In the genomic region with DNA sequence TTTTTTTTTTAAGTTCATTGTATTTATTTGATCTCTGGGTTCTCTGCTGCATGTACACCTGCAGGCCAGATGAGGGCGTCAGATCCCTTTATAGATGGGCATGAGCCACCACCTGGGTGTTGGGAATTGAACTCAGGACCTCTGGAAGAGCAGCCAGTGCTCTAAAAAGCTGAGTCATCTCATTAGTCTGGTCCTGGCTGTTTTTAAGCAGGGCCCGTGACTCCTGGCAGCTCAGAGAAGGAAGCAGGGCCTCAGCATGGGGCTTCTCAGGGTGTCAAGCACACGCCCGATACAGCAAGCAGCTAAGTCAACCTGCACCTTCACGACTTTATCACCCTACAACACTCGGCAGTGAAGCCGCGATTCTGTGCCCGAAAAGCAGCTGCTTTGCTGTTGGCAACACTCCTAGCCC, we compare ENCODE assay signal across 14 mouse cellular contexts. TPM values are rescaled to one million over a fixed set of nuclear protein-coding genes. Genes with fewer than 3 reads are reported as not detected.
DNase-seq lines count a peak whose midpoint lies in the region; ATAC-seq and TF ChIP-seq lines count a peak whose summit lies in the region.
"Had no signal": no experiment of that assay in that cellular context is flagged by ENCODE, and none has a peak within 500 bp of the region (broad histone marks: within the 10 kb centered on the region; RNA-seq: fewer than 3 reads in every experiment).

No protein-coding gene starts in this region.

- peaks cover 26% of the 10 kb centered on the region for H3K79me2 ChIP-seq in CH12.LX (replicated peaks; ENCODE audit: control insufficient read depth, extremely low read depth, insufficient read depth, poor library complexity, severe bottlenecking)

- TF ChIP-seq EP300 in CH12.LX (IDR thresholded peaks at IDR 0.05; ENCODE audit: low read length), result no peak

- DNase-seq in CH12.LX (ENCODE audit: extremely low read depth) (no peak), ES-E14 (ENCODE audit: low read depth, low spot score) (no peak)
- DNase-seq in neural tube, embryonic 10.5 days (ENCODE audit: extremely low spot score, low spot score), result no peak
- DNase-seq in adrenal gland, postnatal 36 days, result no peak
- DNase-seq in ovary, adult 18-20 months (ENCODE audit: low spot score), result no peak
- DNase-seq: cerebellum, adult 11 months; heart, adult 11 months; heart, postnatal 10 days; lung, postnatal 14 days; thymus, postnatal 4 days had no signal

- no peak overlapping the region for H3K27ac ChIP-seq in CH12.LX (ENCODE audit: insufficient read depth, low read depth)
- no peak overlapping the region for H3K27ac ChIP-seq in ES-E14 (ENCODE audit: insufficient read depth, low read depth, low read length, poor library complexity, severe bottlenecking)
- peak overlapping the region; percentile 92 for H3K27ac ChIP-seq in liver, embryonic 16.5 days (ENCODE audit: low read length)
- H3K27ac ChIP-seq: hindbrain, postnatal 0 days; kidney, embryonic 15.5 days had no signal

- dilution Hi-C loops in CH12.LX (cut with MboI; ENCODE audit: extremely low pct_ligation_motif_present, extremely low pct_unique_long_range_greater_than_20kb, low sequenced_read_pairs), result no loop called here

- TF ChIP-seq POLR2A in CH12.LX (IDR thresholded peaks at IDR 0.05; ENCODE audit: low read depth, low read length), result no peak

- H3K9ac ChIP-seq in CH12.LX (ENCODE audit: insufficient read depth, low read depth), result no peak overlapping the region
- no peak overlapping the region for H3K9ac ChIP-seq in ES-E14 (ENCODE audit: insufficient read depth, low read depth, low read length, poor library complexity, severe bottlenecking)
- H3K9ac ChIP-seq in liver, embryonic 16.5 days (ENCODE audit: low read depth, low read length), result no peak overlapping the region; the same call in 1 of the 2 replicates
- H3K9ac ChIP-seq: kidney, embryonic 15.5 days had no signal

- peaks cover 83 to 91% of the 10 kb centered on the region in 2 experiments for H3K36me3 ChIP-seq in CH12.LX (replicated peaks in 1 of 2; ENCODE audit: control insufficient read depth in 1 of 2, insufficient read depth in 1 of 2, low read length in 1 of 2)
- H3K36me3 ChIP-seq in ES-E14 (ENCODE audit: control insufficient read depth, insufficient read depth, low read length, poor library complexity, severe bottlenecking), result peaks cover 85% of the 10 kb centered on the region
- H3K36me3 ChIP-seq in liver, embryonic 16.5 days (ENCODE audit: control insufficient read depth, insufficient read depth), result peaks cover 85% of the 10 kb centered on the region

- H3K4me1 ChIP-seq in CH12.LX (ENCODE audit: control insufficient read depth in 1 of 2, insufficient read depth in 2 of 2) (peaks cover 0 to 16% of the 10 kb centered on the region in 2 experiments; a peak in 2 of 4 replicates), ES-E14 (ENCODE audit: control insufficient read depth in 2 of 2, insufficient read depth in 2 of 2, low read length in 2 of 2, poor library complexity in 1 of 2) (peaks cover 2 to 3% of the 10 kb centered on the region in 2 experiments; a peak in 2 of 4 replicates)
- peaks cover 44% of the 10 kb centered on the region for H3K4me1 ChIP-seq in liver, embryonic 16.5 days (ENCODE audit: control insufficient read depth, low read depth, low read length)

- H3K4me2 ChIP-seq in CH12.LX (ENCODE audit: insufficient read depth, low read depth, poor library complexity, severe bottlenecking), result no peak overlapping the region
- peak overlapping the region; percentile 32 for H3K4me2 ChIP-seq in liver, embryonic 16.5 days (ENCODE audit: low read depth, low read length)
- H3K4me2 ChIP-seq: kidney, embryonic 15.5 days had no signal

- no peaks in the 10 kb centered on the region for H3K9me3 ChIP-seq in CH12.LX (replicated peaks; ENCODE audit: low read length)
- H3K9me3 ChIP-seq in ES-E14 (ENCODE audit: control insufficient read depth, insufficient read depth, low read depth, low read length), result no peaks in the 10 kb centered on the region
- H3K9me3 ChIP-seq in liver, embryonic 16.5 days (replicated peaks; ENCODE audit: control insufficient read depth, low read length), result no peaks in the 10 kb centered on the region
- H3K9me3 ChIP-seq: kidney, embryonic 15.5 days had no signal

- in situ Hi-C loops in CH12.LX (cut with MboI; ENCODE audit: low pct_ligation_motif_present, low pct_unique_long_range_greater_than_20kb, low sequenced_read_pairs) (loop anchor here (25.0 kb wide), 1 partner anchor 572 kb away; a partner anchor contains a TSS), ES-E14 (cut with MboI; ENCODE audit: low sequenced_read_pairs in 2 of 2, unreplicated experiment in 2 of 2) (no loop called here)

- no peak; a peak in 1 of 4 replicates for TF ChIP-seq CTCF in CH12.LX (conservative IDR thresholded peaks at IDR 0.05 in 1 of 2, IDR thresholded peaks at IDR 0.05 in 1 of 2; ENCODE audit: low read depth in 2 of 2, low read length in 2 of 2)

- H3K4me3 ChIP-seq in CH12.LX (replicated peaks in 1 of 3; ENCODE audit: low read depth in 2 of 3, low read length in 2 of 3, poor library complexity in 1 of 3), result no peak overlapping the region
- no peak overlapping the region for H3K4me3 ChIP-seq in ES-E14 (ENCODE audit: insufficient read depth in 1 of 2, low read depth in 1 of 2, low read length in 2 of 2, poor library complexity in 1 of 2, severe bottlenecking in 1 of 2)
- no peak overlapping the region for H3K4me3 ChIP-seq in liver, embryonic 16.5 days (ENCODE audit: low read depth, low read length)
- H3K4me3 ChIP-seq: kidney, embryonic 15.5 days had no signal

- 0 out of 2 replicates have a peak, but pooled peaks have one; percentile 27 for ATAC-seq in common myeloid progenitor, adult 5-6 weeks (replicated peaks; ENCODE audit: low read depth, poor library complexity, severe bottlenecking)
- peak; percentile 92 for ATAC-seq in liver, embryonic 16.5 days (ENCODE audit: low read depth)
- ATAC-seq: hindbrain, postnatal 0 days had no signal

- 40% methylated on average over 9 of the region's 9 CpGs for WGBS in liver, embryonic 16.5 days (ENCODE audit: insufficient replicate concordance)

- H3K27me3 ChIP-seq in CH12.LX (replicated peaks), result no peaks in the 10 kb centered on the region
- H3K27me3 ChIP-seq in liver, embryonic 16.5 days (ENCODE audit: control insufficient read depth, insufficient read depth, low read depth, low read length), result no peaks in the 10 kb centered on the region
- H3K27me3 ChIP-seq: kidney, embryonic 15.5 days had no signal

- no peak for TF ChIP-seq RAD21 in CH12.LX (IDR thresholded peaks at IDR 0.05; ENCODE audit: low read depth, low read length)

TF ChIP-seq in CH12.LX, 34 proteins besides CTCF, POLR2A, EP300 and RAD21:
- no peak for TF ChIP-seq E2F4 (IDR thresholded peaks at IDR 0.05; ENCODE audit: insufficient replicate concordance, low read depth, low read length)
- TF ChIP-seq ZNF384 (IDR thresholded peaks at IDR 0.05; ENCODE audit: low read depth, low read length), result 0 out of 2 replicates have a peak, but pooled peaks have one; percentile 7

TF ChIP-seq in ES-E14, 5 proteins besides CTCF, POLR2A, EP300 and RAD21:
- no peak for TF ChIP-seq CHD2 (IDR thresholded peaks at IDR 0.05; ENCODE audit: low read depth, low read length)
- peak; percentile 64; the same call in 1 of the 2 replicates for TF ChIP-seq ZNF384 (IDR thresholded peaks at IDR 0.05; ENCODE audit: low read depth, low read length)

RNA-seq across cellular contexts. Expression of a gene that starts 5.5 kb away (rescaled TPM):
- total RNA-seq in CH12.LX (2012; rRNA removed) (344 and 352 TPM in 2 replicates), CH12.LX (2014; rRNA removed) (269 and 302 TPM in 2 replicates), ES-E14 (2012; rRNA removed) (340 and 419 TPM in 2 replicates)
- 406 and 493 TPM in 2 replicates for polyA plus RNA-seq in CH12.LX (2012; ENCODE audit: insufficient read length, low read depth)
- 259 and 294 TPM in 2 replicates for total RNA-seq in common myeloid progenitor, adult 5-6 weeks (2017)
- polyA plus RNA-seq in liver, embryonic 16.5 days (2015; fragmentation: Nextera tagmentation; extraction: Ambion mirVana), result 119 and 125 TPM in 2 replicates
- total RNA-seq in adrenal gland, postnatal 36 days (2021), result 100 to 1,000 TPM; 151 to 167 TPM

RNA-seq across cellular contexts. Expression of a gene that starts 8.6 kb away (rescaled TPM):
- total RNA-seq in CH12.LX (2012; rRNA removed) (0.17 and 0.59 TPM in 2 replicates), CH12.LX (2014; rRNA removed) (0.39 and 0.41 TPM in 2 replicates), ES-E14 (2012; rRNA removed) (21.9 and 33.6 TPM in 2 replicates)
- 0.18 and 0.43 TPM in 2 replicates for polyA plus RNA-seq in CH12.LX (2012; ENCODE audit: insufficient read length, low read depth)
- total RNA-seq in common myeloid progenitor, adult 5-6 weeks (2017), result 21.6 TPM in 2 replicates
- polyA plus RNA-seq in liver, embryonic 16.5 days (2015; fragmentation: Nextera tagmentation; extraction: Ambion mirVana), result 1.1 and 1.2 TPM in 2 replicates
- 1 to 10 TPM; 2.7 TPM for total RNA-seq in adrenal gland, postnatal 36 days (2021)

RNA-seq across cellular contexts. Expression of a gene that starts 36.3 kb away (rescaled TPM):
- total RNA-seq in CH12.LX (2012; rRNA removed), result 105 and 122 TPM in 2 replicates
- total RNA-seq in CH12.LX (2014; rRNA removed), result 16.8 and 22.4 TPM in 2 replicates
- 188 and 209 TPM in 2 replicates for polyA plus RNA-seq in CH12.LX (2012; ENCODE audit: insufficient read length, low read depth)
- total RNA-seq in ES-E14 (2012; rRNA removed), result 90.3 and 91.1 TPM in 2 replicates
- total RNA-seq in common myeloid progenitor, adult 5-6 weeks (2017), result 47.2 and 65.4 TPM in 2 replicates
- polyA plus RNA-seq in liver, embryonic 16.5 days (2015; fragmentation: Nextera tagmentation; extraction: Ambion mirVana), result 177 and 180 TPM in 2 replicates
- total RNA-seq in adrenal gland, postnatal 36 days (2021), result 100 to 1,000 TPM; 563 to 586 TPM
